Mouse (Mus musculus) layer of hippocampus, postnatal 14 days (tissue): ENCODE measurements at regions not wholly inside any gene's neighbourhood (a gene's known extent, or its start where the extent isn't known, plus 50 kb on each side); places are given as distances from the start of the nearest gene placed in this dataset.

Experiments used
- DNase-seq, 2 experiments: peaks; one replicate each; pipeline ENCODE4 v3.0.0; 2021 to 2022; ENCODE audit warnings: low spot score in 2 of 2, mixed read lengths in 1 of 2

DNA sequence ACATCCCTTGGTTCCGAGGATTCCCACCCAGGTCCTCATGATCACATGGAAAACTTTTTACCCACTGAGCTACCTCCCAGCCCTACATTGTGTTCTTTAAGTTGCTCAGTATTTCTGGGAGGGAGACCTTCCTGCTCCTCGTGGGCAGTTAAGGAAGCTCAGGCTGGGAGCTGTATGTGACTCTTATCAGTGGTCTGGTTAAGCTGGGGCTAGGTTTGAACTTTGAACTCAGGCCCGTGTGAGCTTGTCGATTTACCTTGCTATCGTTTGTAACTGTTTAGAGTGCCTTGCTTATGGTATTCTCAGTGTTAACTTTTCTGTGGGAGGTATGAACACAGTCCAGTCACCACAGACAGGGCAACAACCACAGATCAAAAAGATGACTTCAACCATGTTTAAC lies 68.4 kb upstream of the Tpm1 start:
- DNase-seq, result no peak

DNA sequence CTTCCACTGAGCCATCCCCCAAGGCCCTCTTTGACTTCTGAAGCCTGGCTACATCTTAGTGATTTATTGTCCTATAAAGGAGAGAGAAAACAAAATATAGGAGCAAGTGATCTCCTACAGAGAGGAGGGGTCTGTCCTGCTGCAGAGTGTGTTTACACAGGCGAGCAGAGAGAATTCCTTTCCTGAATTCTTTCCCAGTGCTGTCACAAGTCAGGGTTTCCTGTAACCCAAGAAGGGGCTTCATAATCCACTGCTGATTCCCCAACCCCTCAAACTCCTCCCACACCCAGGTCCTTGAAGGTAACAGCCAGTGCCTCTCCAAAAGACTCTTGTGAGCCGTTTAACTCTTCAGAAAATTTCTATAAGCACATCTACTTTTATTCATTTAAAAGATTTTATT lies 66.8 kb upstream of the Tpm1 start:
- no peak for DNase-seq

DNA sequence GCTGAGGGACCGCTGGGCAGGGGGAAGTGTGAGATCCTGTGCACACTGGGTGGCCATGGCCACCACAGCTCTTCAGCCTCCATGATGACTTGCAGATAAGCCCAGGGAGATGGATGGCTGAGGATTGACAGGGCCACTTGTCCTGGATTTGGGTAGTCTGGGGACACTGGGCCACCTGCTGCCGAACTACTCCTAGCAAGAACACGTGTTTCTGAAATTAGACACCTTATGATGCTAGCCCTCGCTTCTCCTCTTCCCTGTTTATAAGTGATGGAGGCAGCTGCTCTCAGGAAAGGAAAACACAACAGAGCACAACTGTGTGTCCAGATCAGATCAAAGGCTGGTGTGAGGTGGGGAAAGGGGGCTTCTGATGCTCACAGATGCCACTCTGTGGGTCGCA lies 64.9 kb upstream of the Tpm1 start:
- DNase-seq, result no peak

DNA sequence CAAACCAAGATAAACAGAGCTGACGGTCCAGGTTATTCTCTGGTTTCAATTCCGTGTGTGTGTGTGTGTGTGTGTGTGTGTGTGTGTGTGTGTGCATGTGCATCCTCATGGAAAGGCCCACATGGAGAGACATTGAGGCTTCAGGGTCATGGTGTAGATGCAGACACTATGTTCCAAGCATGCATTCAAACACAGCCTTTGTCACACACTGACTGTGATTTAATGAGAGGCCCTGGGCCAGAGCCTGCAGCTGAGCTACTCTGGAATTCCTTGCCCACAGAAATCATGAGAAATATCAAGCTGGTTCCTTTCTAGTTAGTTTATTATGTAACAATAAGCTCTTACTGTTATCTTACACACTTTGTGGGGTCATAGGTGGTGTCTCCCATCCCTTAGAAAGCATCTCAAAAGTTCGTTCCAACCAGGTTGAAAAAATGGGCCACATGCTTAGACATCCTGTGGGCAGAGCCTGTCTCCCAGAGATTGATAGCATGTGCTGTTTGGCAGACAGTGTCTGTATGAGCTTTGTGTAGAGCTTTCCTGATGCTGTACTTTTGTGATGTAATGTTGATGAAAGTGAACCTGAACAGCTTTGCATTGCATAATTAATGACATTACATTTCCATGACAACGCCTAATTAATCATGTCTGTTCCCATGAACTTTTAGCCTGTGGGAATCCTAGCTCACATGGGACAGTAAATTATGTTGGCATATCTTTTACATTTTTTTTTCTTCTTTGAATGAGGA lies 62.8 kb upstream of the Tpm1 start:
- DNase-seq, result peak in 1 of 2 experiments; percentile 13

DNA sequence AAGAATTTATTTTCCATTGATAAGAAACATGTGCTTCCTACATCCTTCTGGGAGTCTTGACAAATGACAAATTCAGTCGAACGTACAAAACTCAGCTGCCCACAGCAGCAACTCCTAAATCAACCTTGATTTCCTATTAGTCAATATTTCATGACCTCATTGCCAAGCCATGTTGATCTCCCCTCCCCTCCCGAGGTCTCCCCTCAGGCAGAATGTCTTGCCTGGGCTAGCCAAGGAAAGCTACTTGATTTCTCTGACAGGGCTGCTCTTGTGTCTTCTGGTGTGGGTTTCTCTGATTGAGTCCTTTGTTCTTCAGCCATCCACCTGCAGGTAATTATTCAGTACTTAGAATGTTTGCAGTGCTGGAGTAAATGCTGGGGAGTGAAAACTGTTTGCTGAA lies 58.7 kb upstream of the Tpm1 start:
- DNase-seq, result no peak

DNA sequence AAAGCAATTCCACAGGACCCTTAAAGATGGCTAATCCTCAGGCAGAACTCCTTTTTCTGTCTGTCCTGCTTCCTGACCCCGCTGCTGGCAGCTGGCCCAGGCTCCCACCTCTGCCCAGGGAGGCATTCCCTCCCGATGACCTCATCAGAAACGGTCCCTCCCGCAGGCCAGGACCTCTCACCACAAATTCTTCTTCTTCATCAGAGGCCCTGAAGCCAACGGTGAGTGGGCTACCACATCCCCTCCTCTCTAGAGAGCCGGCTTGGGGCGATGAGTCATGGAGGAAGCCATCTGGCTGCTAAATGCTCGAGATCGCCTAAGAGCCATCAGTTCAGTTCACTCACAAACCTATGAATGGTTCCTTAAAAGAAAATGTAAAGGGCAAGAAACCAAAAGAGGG lies 56.7 kb upstream of the Tpm1 start:
- no peak for DNase-seq

DNA sequence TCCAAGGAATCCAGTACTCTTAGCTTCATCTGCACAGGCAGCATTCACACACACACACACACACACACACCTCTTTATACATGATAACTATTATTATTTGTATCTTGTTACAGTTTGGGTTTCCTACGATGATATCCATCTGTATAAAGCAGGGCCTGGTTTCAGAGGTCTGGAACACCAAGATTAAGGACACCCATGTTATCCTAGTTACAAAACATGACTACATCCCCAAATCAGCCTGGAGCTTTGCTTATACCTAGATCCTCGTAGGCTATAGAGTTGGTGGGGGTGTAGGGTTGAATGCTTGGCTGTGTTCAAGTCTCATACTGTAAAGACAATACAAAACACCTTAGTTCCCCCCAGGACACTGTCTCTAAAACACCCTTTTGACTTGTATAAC lies 56.0 kb upstream of the Tpm1 start:
- DNase-seq, result no peak

DNA sequence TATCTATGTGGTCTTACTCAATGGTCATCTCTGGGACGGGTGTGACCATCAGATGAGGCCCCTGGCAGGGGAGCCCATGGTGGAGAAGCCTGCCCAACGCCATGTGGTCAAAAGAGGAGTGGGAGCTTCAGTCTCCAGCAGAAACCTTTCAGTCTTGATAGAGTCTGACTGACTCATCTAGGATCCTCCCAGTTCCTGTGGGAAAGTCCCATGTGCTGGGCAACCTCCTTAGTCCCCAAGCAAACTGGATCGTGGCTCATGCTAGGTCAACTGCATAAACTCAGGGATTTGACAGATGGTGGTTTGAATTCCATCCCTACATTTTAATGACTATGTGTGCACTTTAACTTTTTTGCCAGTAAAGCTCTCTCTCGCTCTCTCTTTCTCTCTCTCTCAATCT lies 55.4 kb upstream of the Tpm1 start:
- DNase-seq, result no peak

DNA sequence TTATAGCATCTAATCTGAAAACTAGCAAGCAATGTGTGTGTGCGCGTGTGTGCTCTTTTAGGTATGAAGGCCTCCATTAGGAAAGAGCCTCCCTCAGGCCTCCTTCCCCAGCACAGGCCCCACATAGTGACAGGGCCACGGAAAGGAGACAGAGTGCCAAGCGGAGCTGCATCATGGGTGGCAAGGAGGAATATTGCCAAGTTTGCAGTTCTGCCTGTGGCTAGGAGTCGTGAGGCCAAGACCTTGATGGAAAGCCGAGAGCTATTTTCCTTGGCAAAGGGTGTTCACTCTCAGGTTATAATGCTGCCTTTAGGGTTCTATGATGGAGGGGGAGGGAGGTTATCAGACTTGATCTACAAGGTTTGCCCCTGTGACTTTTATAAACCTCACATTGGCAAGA lies 53.4 kb upstream of the Tpm1 start:
- DNase-seq, result no peak

DNA sequence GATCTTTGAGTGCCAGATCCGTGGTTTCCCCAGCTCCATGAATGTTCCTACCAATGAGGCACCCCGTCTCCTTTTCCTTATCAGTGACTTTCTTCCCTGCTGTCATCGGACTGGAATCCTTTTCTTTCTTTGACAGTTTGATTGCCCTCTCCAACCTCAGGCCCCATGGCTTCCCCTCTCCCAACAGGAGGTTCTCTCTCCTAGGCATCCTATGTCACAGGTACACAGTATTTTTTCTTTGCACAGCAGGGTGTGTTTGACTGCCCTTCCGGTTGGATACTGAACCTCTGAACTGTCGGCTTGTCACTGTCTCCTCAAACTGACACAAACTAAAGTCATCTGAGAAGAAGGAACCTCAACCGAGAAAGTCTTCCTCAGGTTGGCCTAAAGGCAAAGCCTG lies 50.3 kb upstream of the Tpm1 start:
- DNase-seq, result no peak
